Mouse (Mus musculus) lung, postnatal 0 days (tissue): ENCODE measurements around the gene Pdzd4.

Experiments
- CTCF ChIP-seq: IDR thresholded peaks from 2 replicates; pipeline ENCODE4 v1.5.1; 2016; ENCODE audit warnings: antibody characterized with exemption, mild to moderate bottlenecking
- EP300 ChIP-seq: IDR thresholded peaks from 2 replicates; pipeline ENCODE4 v1.6.1; 2016; ENCODE audit warnings: antibody characterized with exemption, mild to moderate bottlenecking, control low read depth

DNA sequence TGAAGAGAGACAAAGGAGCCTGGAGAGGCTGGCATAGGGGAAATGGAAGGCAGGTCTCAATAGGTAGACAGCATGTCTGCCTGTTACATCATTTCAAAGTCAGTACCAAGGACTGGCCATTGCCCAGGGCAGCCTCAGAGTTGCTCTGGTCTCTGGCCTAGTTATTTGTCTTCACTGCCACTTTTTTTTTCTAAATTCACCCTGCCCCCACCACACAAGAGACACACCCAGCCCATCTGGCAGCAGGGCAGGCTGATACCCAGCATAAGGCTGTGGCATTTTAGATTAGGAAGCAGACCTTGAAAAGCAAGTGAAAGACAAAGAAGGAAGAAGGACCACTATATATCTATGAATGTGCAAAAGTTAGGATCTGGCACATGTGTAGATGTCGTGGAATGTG, 43.1 kb upstream of the Pdzd4 start:
- no peak for TF ChIP-seq EP300
- TF ChIP-seq CTCF, result no peak
